ENCODE assay signal across 8 mouse cellular contexts in genomic region chr4:116819968-116820901, GRCm38 (mm10). TPM values are rescaled to one million over a fixed set of nuclear protein-coding genes. Genes with fewer than 3 reads are reported as not detected.
DNase-seq lines count a peak whose midpoint lies in the region; ATAC-seq and TF ChIP-seq lines count a peak whose summit lies in the region.

No protein-coding gene starts in this region.

- no peaks in the 10 kb centered on the region for H3K36me3 ChIP-seq in testis, adult 2 months (ENCODE audit: control insufficient read depth, insufficient read depth, low read length)
- H3K36me3 ChIP-seq in liver, embryonic 13.5 days: peaks cover 10% of the 10 kb centered on the region; the same call in 1 of the 2 replicates

- H3K4me1 ChIP-seq in testis, adult 2 months (ENCODE audit: control insufficient read depth, insufficient read depth, low read length): peaks cover 19% of the 10 kb centered on the region
- H3K4me1 ChIP-seq in liver, embryonic 13.5 days (replicated peaks): peaks cover 45% of the 10 kb centered on the region

- no peak for TF ChIP-seq CTCF in testis, adult 2 months (IDR thresholded peaks at IDR 0.05; ENCODE audit: control insufficient read depth, insufficient read depth, insufficient replicate concordance, low read depth, low read length)

- peak; percentile 20 for DNase-seq in embryo, embryonic 9.5 days (ENCODE audit: extremely low spot score)
- DNase-seq in embryo, embryonic 11 days: no peak
- DNase-seq in testis, postnatal 10 days (ENCODE audit: low spot score): no peak
- no peak for DNase-seq in liver, embryonic 13.5 days
- no peak for DNase-seq in urinary bladder, adult 2 months (ENCODE audit: low spot score)
- no peak for DNase-seq in spleen, postnatal 4 days (ENCODE audit: low spot score in 2 of 2)
- no peak for DNase-seq in left cerebral cortex, adult 8-10 months (ENCODE audit: low spot score in 2 of 2)

- H3K4me2 ChIP-seq in liver, embryonic 13.5 days: peak overlapping the region; percentile 83

- ATAC-seq in liver, embryonic 13.5 days (ENCODE audit: low read depth): peak; percentile 1; the same call in 1 of the 2 replicates

- no peak for TF ChIP-seq POLR2A in testis, adult 2 months (IDR thresholded peaks at IDR 0.05; ENCODE audit: control insufficient read depth, low read depth, low read length)

- 34% methylated on average over 32 of the region's 32 CpGs for WGBS in liver, embryonic 13.5 days (ENCODE audit: insufficient replicate concordance)

- no peak overlapping the region for H3K27ac ChIP-seq in testis, adult 2 months (ENCODE audit: control insufficient read depth, insufficient read depth, low read depth, low read length)
- H3K27ac ChIP-seq in liver, embryonic 13.5 days: no peak overlapping the region

- peak overlapping the region; percentile 67 for H3K9ac ChIP-seq in liver, embryonic 13.5 days

- peak overlapping the region; percentile 39 for H3K4me3 ChIP-seq in testis, adult 2 months (ENCODE audit: control insufficient read depth, low read depth, low read length)
- H3K4me3 ChIP-seq in liver, embryonic 13.5 days (replicated peaks): peak overlapping the region; percentile 63

- no peaks in the 10 kb centered on the region for H3K27me3 ChIP-seq in testis, adult 2 months (ENCODE audit: control insufficient read depth, insufficient read depth, low read length)
- H3K27me3 ChIP-seq in liver, embryonic 13.5 days: peaks cover 27% of the 10 kb centered on the region

- H3K9me3 ChIP-seq in liver, embryonic 13.5 days (replicated peaks): no peaks in the 10 kb centered on the region

RNA-seq across cellular contexts. Expression of gene Hpdl, which starts 1.3 kb away (rescaled TPM):
- 2.0 and 3.5 TPM in 2 replicates for polyA plus RNA-seq in testis, adult 2 months (2012; rRNA removed)
- polyA plus RNA-seq in liver, embryonic 13.5 days (2015; fragmentation: Nextera tagmentation; extraction: Ambion mirVana): 0.53 and 0.58 TPM in 2 replicates
- polyA plus RNA-seq in urinary bladder, adult 2 months (2012; rRNA removed): 0.24 and 0.26 TPM in 2 replicates
- total RNA-seq in left cerebral cortex, adult 8-10 months (2022): 1 to 10 TPM; 1.3 to 1.9 (median 1.7) TPM

RNA-seq across cellular contexts. Expression of gene Mutyh, which starts 12.7 kb away (rescaled TPM):
- 5.7 and 6.2 TPM in 2 replicates for polyA plus RNA-seq in testis, adult 2 months (2012; rRNA removed)
- polyA plus RNA-seq in liver, embryonic 13.5 days (2015; fragmentation: Nextera tagmentation; extraction: Ambion mirVana): 3.9 and 4.0 TPM in 2 replicates
- polyA plus RNA-seq in urinary bladder, adult 2 months (2012; rRNA removed): 5.0 and 6.6 TPM in 2 replicates
- 1 to 10 TPM; 2.1 to 4.8 (median 2.9) TPM for total RNA-seq in left cerebral cortex, adult 8-10 months (2022)

RNA-seq across cellular contexts. Expression of gene Toe1, which starts 12.8 kb away (rescaled TPM):
- 30.9 and 35.0 TPM in 2 replicates for polyA plus RNA-seq in testis, adult 2 months (2012; rRNA removed)
- polyA plus RNA-seq in liver, embryonic 13.5 days (2015; fragmentation: Nextera tagmentation; extraction: Ambion mirVana): 20.0 and 20.2 TPM in 2 replicates
- 25.8 and 31.2 TPM in 2 replicates for polyA plus RNA-seq in urinary bladder, adult 2 months (2012; rRNA removed)
- 10 to 100 TPM; 13.1 to 15.3 (median 14.9) TPM for total RNA-seq in left cerebral cortex, adult 8-10 months (2022)

RNA-seq across cellular contexts. Expression of gene Zswim5, which starts 56.9 kb away (rescaled TPM):
- 3.7 and 4.7 TPM in 2 replicates for polyA plus RNA-seq in testis, adult 2 months (2012; rRNA removed)
- polyA plus RNA-seq in liver, embryonic 13.5 days (2015; fragmentation: Nextera tagmentation; extraction: Ambion mirVana): 0.05 and 0.06 TPM in 2 replicates
- polyA plus RNA-seq in urinary bladder, adult 2 months (2012; rRNA removed): 1.2 and 1.3 TPM in 2 replicates
- 10 to 100 TPM; 11.4 to 13.9 (median 12.4) TPM for total RNA-seq in left cerebral cortex, adult 8-10 months (2022)
